Mouse (Mus musculus): ENCODE results near the gene Gm6034. TPM values are rescaled to one million over a fixed set of nuclear protein-coding genes. Genes with fewer than 3 reads are reported as not detected.
A peak's percentile ranks its signal among the peaks of the same experiment; 100 is the strongest.
"Not testable (repeated sequence)": the region's sequence is repeated elsewhere in the genome, so short reads cannot be mapped to it uniquely, and the experiment has no call there.

The Gm6034 gene
- not detected in 2 replicates for total RNA-seq (2017)

DNA sequence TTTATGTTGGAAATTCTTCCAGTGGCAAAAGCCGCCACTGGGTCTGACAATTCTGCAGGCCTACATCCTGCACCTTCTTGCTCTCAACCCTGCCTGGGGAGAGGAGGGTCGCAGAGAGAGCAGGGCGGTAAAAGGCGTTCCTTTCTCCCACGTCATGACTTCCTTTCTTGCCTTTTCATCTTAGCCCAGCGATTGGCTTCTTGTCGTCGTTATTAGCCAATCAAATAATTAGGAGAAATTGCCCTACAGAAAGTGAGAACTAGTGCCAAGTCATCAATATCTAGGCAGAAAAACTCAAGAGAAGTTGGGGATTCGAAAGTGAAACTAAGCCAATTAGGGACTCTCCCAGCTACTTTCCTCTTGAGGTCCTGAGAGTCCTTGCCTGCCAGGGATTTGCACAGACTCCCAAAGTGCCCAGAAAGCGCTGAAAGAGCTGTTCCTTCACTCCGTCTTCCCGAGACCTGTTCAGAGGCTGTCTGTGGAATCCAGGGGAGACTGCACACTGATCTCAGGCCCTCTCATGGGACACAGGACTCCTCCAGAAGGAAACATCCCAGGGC is at the start of gene Gm6034, which contains the start of gene H2-T22:
Gm6034 (plus strand) TSS at position 352 of the 560 bp plus-strand sequence.
H2-T22 (minus strand) TSS at position 138 of the 560 bp plus-strand sequence.
- peak; percentile 97 for ATAC-seq (replicated peaks; ENCODE audit: low read depth, poor library complexity, severe bottlenecking)

DNA sequence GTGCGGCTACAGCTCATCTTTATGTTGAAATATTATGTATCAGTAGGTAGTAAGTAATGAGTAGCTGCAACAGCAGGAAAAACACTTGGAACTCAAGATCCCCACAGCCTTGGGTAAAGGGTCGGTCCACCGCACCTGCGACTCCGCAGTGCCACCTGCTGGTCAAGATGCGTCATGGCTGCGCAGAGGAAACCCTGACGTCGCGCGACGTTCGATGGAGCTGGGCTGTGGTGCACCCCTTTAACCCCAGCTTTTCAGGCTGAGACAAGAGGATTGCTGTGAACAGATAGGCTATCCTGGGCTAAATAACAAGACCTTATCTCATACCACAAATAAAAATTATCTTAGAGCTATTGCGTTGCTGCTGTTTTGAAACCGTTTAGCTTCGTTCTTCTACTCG is 49.1 kb upstream of the Gm6034 start:
- ATAC-seq (replicated peaks; ENCODE audit: low read depth, poor library complexity, severe bottlenecking) = peak; percentile 49

- peak; percentile 45 for ATAC-seq (replicated peaks; ENCODE audit: low read depth, poor library complexity, severe bottlenecking)
Observed at GRCm38 (mm10) chr17:35994175-35994878, 48.4 kb upstream of the Gm6034 start.

GRCm38 (mm10) chr17:35994879-35995240 is 47.9 kb upstream of the Gm6034 start:
- no peak for ATAC-seq (replicated peaks; ENCODE audit: low read depth, poor library complexity, severe bottlenecking)

GRCm38 (mm10) chr17:35996949-35997348 is 45.8 kb upstream of the Gm6034 start:
- peak; percentile 53 for ATAC-seq (replicated peaks; ENCODE audit: low read depth, poor library complexity, severe bottlenecking)

DNA sequence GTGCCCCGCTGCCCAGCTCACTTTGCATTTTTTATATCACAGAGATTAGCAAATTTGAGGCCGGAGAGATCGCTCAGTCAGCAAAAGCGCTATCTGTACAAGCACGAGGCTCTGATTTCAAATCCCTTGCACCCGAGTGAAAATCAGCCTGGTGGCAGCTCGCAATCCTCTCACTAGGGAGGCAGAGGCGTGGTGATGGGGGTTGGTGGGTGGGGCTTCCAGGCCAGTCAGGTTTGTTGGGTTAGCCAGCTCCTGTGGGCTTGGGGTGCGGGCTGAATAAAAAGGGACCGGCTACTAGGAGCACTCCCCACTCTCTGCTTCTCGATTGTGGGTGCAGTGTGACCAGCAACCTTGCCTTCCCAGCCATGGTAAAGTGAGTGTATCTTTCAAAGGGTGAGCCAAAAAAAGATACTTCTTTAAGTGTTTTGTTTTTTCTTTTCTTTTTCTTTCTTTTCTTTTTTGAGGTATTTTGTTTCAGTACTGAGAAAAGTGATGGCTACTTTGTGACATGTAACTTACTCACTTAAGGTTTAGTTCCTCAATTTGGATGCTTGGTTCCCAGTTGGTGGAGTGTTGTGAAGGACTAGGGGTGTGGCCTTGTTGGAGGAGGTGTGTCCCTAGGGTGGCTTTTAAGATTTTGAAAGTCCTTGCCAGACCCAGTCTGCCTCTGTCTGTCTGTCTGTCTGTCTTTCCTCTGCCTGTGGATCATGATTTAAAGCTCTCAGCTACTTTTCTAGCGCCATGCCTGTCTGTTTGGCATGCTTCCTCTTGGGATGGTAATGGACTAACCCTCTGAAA is 44.8 kb upstream of the Gm6034 start:
- peak; percentile 42 for ATAC-seq (replicated peaks; ENCODE audit: low read depth, poor library complexity, severe bottlenecking)

DNA sequence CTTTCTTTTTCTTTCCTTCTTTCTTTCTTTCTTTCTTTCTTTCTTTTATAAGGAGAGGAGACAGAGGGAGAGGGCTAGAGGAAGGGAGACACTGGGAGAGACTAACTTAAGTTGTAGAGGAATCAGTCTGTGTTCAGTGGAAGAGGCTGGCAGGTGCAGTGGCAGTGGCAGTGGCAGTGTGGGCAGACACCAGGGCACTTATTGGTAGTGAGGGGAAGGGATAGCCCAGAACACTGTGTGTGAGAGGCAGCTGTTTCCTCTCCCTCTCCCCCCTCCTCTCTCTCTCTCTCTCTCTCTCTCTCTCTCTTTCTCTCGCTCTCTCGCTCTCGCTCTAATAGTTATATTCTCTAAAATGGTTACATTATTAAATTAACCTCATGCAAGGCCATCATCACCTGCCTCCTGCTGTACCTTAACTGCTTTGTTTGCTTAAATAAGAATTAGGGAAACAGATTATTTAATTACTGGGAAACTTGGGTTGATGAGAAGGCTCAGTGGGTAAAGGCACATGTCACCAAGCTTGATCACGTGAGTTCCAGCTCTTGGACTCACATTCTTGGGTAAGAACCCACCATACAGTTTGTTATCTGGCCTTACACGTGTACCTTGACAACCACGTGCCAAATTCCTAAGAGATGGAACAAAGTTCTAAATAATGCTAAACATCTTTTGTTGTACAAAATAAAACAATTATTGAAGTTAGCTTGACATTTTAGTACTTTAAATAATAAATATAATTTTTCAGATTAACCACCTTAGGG is 44.0 kb upstream of the Gm6034 start:
- no peak for ATAC-seq (replicated peaks; ENCODE audit: low read depth, poor library complexity, severe bottlenecking)

DNA sequence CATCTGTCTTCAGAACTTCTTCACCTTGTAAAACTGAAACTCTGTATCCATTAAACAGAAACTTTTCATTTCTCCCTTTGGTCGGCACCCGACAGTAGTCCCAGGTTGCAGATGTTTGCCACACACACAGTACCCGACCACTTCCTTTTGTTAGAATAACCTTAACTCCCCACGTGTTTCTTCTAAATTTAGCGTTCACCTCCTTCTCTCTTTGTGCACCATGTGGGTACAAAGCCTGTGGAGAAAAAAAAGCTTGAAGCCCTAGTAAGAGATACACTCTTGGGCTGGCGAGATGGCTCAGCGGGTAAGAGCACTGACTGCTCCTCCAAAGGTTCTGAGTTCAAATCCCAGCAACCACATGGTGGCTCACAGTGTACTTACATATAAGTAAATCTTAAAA is 43.4 kb upstream of the Gm6034 start:
- ATAC-seq (replicated peaks; ENCODE audit: low read depth, poor library complexity, severe bottlenecking) = peak; percentile 13

- no peak for ATAC-seq (replicated peaks; ENCODE audit: low read depth, poor library complexity, severe bottlenecking)
Observed at GRCm38 (mm10) chr17:36000349-36000748, 42.4 kb upstream of the Gm6034 start.

DNA sequence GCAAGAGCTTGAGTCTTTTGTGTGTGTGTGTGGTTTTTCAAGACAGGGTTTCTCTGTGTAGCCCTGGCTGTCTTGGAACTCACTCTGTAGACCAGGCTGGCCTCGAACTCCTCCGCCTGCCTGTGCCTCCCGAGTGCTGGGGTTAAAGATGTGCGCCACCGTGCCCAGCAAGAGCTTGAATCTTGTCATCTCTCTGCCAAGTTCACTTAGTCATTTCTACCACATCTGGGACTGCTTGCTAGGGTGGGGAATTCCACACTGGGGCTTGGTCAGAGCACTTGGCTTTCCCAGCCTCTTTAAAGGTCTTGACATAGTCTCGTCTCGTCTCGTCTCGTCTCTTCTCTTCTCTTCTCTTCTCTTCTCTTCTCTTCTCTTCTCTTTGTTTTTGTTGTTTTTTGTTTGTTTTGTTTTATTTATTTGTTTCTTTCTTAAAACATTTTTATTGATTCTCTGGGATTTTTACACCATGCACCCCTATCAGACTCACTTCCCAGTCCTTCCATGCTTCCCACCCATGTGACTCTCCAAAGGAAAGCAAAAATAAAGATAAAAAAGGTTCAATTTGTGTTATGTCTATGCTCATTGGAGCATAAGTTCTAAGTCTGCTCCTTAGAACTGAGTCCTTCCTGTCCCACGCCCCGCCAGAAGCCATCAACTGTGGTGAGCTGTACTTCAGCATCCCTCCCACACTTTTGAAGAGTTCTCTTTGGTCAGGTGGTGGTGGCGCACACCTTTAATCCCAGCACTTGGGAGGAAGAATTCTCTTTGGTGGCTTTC is 41.5 kb upstream of the Gm6034 start:
- no peak for ATAC-seq (replicated peaks; ENCODE audit: low read depth, poor library complexity, severe bottlenecking)

DNA sequence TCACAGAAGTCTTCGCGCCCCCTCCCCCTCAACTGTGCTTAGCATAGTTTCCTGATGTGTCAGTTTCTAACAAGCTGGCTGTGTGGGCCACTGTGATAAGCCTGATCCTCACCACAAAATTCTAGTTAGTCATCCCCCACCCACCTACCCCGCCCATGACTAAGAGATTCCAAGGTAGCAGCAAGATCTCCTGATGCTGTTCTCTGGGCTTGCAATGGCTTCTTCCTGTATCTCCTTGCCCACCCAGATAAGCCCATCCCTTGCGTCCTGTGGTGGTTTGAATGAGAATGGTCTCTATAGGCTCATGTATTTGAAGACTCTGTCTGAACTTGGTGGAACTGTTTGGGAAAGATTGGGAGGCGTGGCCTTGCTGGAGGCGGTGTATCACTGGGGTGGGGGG is 40.8 kb upstream of the Gm6034 start:
- ATAC-seq (replicated peaks; ENCODE audit: low read depth, poor library complexity, severe bottlenecking) = peak; percentile 54

GRCm38 (mm10) chr17:36003331-36003730 is 39.4 kb upstream of the Gm6034 start:
- no peak for ATAC-seq (replicated peaks; ENCODE audit: low read depth, poor library complexity, severe bottlenecking)

DNA sequence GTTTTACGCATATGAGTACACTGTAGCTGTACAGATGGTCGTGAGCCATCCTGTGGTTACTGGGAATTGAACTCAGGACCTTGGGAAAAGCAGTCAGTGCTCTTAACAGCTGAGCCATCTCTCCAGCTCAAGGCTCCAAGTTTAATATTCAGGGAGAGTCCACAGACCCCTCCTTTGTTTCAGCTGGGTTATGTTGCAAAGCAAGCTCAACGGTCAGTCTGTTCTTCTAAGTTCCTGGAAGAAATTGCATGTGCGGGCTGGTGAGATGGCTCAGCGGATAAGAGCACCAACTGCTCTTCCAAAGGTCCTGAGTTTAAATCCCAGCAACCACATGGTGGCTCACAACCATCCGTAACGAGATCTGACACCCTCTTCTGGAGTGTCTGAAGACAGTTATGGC is 38.4 kb upstream of the Gm6034 start:
- ATAC-seq (replicated peaks; ENCODE audit: low read depth, poor library complexity, severe bottlenecking) = not testable (repeated sequence)

- no peak for ATAC-seq (replicated peaks; ENCODE audit: low read depth, poor library complexity, severe bottlenecking)
Observed at GRCm38 (mm10) chr17:36014977-36015376, 27.8 kb upstream of the Gm6034 start.

DNA sequence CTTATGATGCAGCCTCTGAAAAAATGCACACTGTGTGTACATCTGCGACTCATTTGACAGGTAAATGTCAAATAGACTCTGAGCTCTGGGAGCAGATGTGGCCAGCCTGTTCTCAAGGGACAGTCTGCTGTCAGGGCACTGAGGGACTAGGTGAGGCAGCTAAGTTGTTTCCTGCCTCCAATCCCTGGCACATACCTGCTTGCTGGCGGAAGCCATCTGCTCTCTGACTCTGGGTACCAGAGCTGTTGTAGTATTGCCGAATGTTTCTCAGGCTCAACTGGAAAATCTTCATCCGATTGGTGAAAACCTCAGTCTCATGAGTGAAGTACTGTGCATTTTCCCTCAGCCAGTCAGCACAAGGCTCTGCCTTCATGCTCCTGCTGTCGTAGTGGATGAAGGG is 25.7 kb upstream of the Gm6034 start:
- ATAC-seq (replicated peaks; ENCODE audit: low read depth, poor library complexity, severe bottlenecking) = no peak

- no peak for ATAC-seq (replicated peaks; ENCODE audit: low read depth, poor library complexity, severe bottlenecking)
Observed at GRCm38 (mm10) chr17:36018979-36019378, 23.8 kb upstream of the Gm6034 start.

GRCm38 (mm10) chr17:36019519-36019918 is 23.2 kb upstream of the Gm6034 start:
- no peak for ATAC-seq (replicated peaks; ENCODE audit: low read depth, poor library complexity, severe bottlenecking)

DNA sequence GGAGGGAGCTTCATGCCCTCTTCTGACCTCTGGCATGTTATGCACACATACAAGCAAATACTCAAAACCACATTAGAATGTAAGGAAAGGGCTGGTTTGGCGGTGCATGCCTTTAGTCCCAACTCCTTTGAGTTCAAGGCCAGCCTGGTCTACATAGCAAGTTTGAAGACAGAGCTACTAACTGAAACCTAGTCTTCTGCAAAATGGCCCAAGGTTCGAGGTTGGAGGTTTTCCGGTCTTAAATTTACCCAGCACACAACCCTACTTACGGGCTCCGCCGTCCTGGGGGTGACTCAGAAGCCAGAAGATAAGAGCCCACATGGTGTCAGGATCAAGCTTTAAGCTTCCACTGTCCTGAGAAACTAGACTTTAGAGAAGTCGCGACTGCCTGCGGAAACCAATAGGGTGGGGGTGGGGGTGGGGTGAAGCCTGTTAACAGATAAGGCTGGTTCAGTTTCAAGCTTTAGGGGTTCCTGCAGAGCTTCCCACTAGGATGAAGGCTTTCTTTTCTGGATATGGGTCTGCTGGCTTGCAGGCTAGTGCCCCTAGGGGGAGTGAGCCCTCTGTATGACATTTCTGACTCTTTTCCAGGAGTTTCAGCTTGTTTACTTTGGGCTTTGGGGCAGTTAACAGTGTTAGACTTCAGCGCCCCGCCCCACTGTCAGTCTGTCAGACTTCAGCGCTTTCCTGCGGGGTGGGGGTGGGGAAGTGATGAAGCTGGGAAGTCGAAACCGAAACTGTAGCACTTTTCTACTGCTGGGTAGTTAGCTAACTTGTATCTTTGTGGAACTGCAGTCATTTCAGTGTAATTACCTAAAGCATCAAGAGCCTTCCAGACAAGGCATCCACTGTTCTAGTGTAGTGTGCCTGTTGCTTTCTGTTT is 22.3 kb upstream of the Gm6034 start, which contains the start of gene H2-T24:
H2-T24 (minus strand) TSS at position 370 of the 883 bp plus-strand sequence.
- ATAC-seq (replicated peaks; ENCODE audit: low read depth, poor library complexity, severe bottlenecking) = peak; percentile 81

GRCm38 (mm10) chr17:36021309-36021708 is 21.5 kb upstream of the Gm6034 start:
- ATAC-seq (replicated peaks; ENCODE audit: low read depth, poor library complexity, severe bottlenecking) = no peak
